Mouse (Mus musculus): ENCODE results near the gene Pdgfd. TPM values are rescaled to one million over a fixed set of nuclear protein-coding genes. Genes with fewer than 3 reads are reported as not detected.
A peak's percentile ranks its signal among the peaks of the same experiment; 100 is the strongest.
"Not testable (repeated sequence)": the region's sequence is repeated elsewhere in the genome, so short reads cannot be mapped to it uniquely, and the experiment has no call there.

The Pdgfd gene
- polyA plus RNA-seq, 1 experiment from 2014 or later, result 2.7 TPM

GRCm38 (mm10) chr9:6217505-6217904 lies 49.1 kb downstream of the Pdgfd start:
- H3K27me3 ChIP-seq (replicated peaks; ENCODE audit: control insufficient read depth, insufficient read depth, low read length), result no peaks in the 10 kb centered on the region
- H3K36me3 ChIP-seq (ENCODE audit: control insufficient read depth, insufficient read depth, low read length), result no peaks in the 10 kb centered on the region
- no peaks in the 10 kb centered on the region for H3K4me1 ChIP-seq (replicated peaks; ENCODE audit: control insufficient read depth, insufficient read depth, low read length)
- H3K4me3 ChIP-seq (ENCODE audit: low read depth, low read length), result no peak overlapping the region
- WGBS, result 62% methylated on average over 1 of the region's 1 CpGs
- no peak overlapping the region for H3K4me2 ChIP-seq
- no peak overlapping the region for H3K27ac ChIP-seq (ENCODE audit: low read depth, low read length)
- H3K9ac ChIP-seq (ENCODE audit: low read depth, low read length), result no peak overlapping the region
- DNase-seq (ENCODE audit: low spot score), result no peak
- no peak for ATAC-seq (replicated peaks; ENCODE audit: low FRiP score)
- H3K9me3 ChIP-seq (ENCODE audit: control insufficient read depth, low read length), result no peaks in the 10 kb centered on the region

GRCm38 (mm10) chr9:6235982-6236381 lies 67.6 kb downstream of the Pdgfd start:
- not testable (repeated sequence) for H3K4me1 ChIP-seq (replicated peaks; ENCODE audit: control insufficient read depth, insufficient read depth, low read length); H3K9ac ChIP-seq (ENCODE audit: low read depth, low read length); H3K4me2 ChIP-seq; DNase-seq (ENCODE audit: low spot score); H3K27ac ChIP-seq (ENCODE audit: low read depth, low read length); H3K36me3 ChIP-seq (ENCODE audit: control insufficient read depth, insufficient read depth, low read length); H3K9me3 ChIP-seq (ENCODE audit: control insufficient read depth, low read length); H3K4me3 ChIP-seq (ENCODE audit: low read depth, low read length); H3K27me3 ChIP-seq (replicated peaks; ENCODE audit: control insufficient read depth, insufficient read depth, low read length)
- 87% methylated on average over 1 of the region's 1 CpGs for WGBS
- ATAC-seq (replicated peaks; ENCODE audit: low FRiP score), result peak; percentile 66; the same call in 1 of the 2 replicates

- H3K9me3 ChIP-seq (ENCODE audit: control insufficient read depth, low read length), result no peaks in the 10 kb centered on the region
- H3K27me3 ChIP-seq (replicated peaks; ENCODE audit: control insufficient read depth, insufficient read depth, low read length), result no peaks in the 10 kb centered on the region
- H3K27ac ChIP-seq (ENCODE audit: low read depth, low read length), result no peak overlapping the region
- no peak for DNase-seq (ENCODE audit: low spot score)
- 58% methylated on average over 1 of the region's 1 CpGs for WGBS
- H3K4me2 ChIP-seq, result no peak overlapping the region
- no peak overlapping the region for H3K9ac ChIP-seq (ENCODE audit: low read depth, low read length)
- H3K36me3 ChIP-seq (ENCODE audit: control insufficient read depth, insufficient read depth, low read length), result no peaks in the 10 kb centered on the region
- H3K4me1 ChIP-seq (replicated peaks; ENCODE audit: control insufficient read depth, insufficient read depth, low read length), result no peaks in the 10 kb centered on the region
- ATAC-seq (replicated peaks; ENCODE audit: low FRiP score), result no peak
- H3K4me3 ChIP-seq (ENCODE audit: low read depth, low read length), result no peak overlapping the region
Observed at GRCm38 (mm10) chr9:6250320-6250719, 81.9 kb downstream of the Pdgfd start.

GRCm38 (mm10) chr9:6251990-6252389 lies 83.6 kb downstream of the Pdgfd start:
- Histone ChIP-seq H3K9ac (ENCODE audit: low read depth, low read length) (no peak overlapping the region), H3K9me3 (ENCODE audit: control insufficient read depth, low read length) (no peaks in the 10 kb centered on the region), H3K27me3 (replicated peaks; ENCODE audit: control insufficient read depth, insufficient read depth, low read length) (no peaks in the 10 kb centered on the region), H3K4me2 (no peak overlapping the region), H3K36me3 (ENCODE audit: control insufficient read depth, insufficient read depth, low read length) (no peaks in the 10 kb centered on the region), H3K4me3 (ENCODE audit: low read depth, low read length) (no peak overlapping the region), H3K27ac (ENCODE audit: low read depth, low read length) (no peak overlapping the region), H3K4me1 (replicated peaks; ENCODE audit: control insufficient read depth, insufficient read depth, low read length) (no peaks in the 10 kb centered on the region)
- 71% methylated on average over 2 of the region's 2 CpGs for WGBS
- no peak for DNase-seq (ENCODE audit: low spot score)
- ATAC-seq (replicated peaks; ENCODE audit: low FRiP score), result no peak

GRCm38 (mm10) chr9:6257072-6257471 lies 88.7 kb downstream of the Pdgfd start:
- DNase-seq (ENCODE audit: low spot score), result no peak
- Histone ChIP-seq H3K36me3 (ENCODE audit: control insufficient read depth, insufficient read depth, low read length) (no peaks in the 10 kb centered on the region), H3K4me1 (replicated peaks; ENCODE audit: control insufficient read depth, insufficient read depth, low read length) (no peaks in the 10 kb centered on the region), H3K4me3 (ENCODE audit: low read depth, low read length) (no peak overlapping the region), H3K4me2 (no peak overlapping the region), H3K9ac (ENCODE audit: low read depth, low read length) (no peak overlapping the region), H3K27ac (ENCODE audit: low read depth, low read length) (no peak overlapping the region), H3K9me3 (ENCODE audit: control insufficient read depth, low read length) (no peaks in the 10 kb centered on the region), H3K27me3 (replicated peaks; ENCODE audit: control insufficient read depth, insufficient read depth, low read length) (no peaks in the 10 kb centered on the region)
- no peak for ATAC-seq (replicated peaks; ENCODE audit: low FRiP score)

GRCm38 (mm10) chr9:6264820-6265219 lies 96.4 kb downstream of the Pdgfd start:
- no peaks in the 10 kb centered on the region for H3K4me1 ChIP-seq (replicated peaks; ENCODE audit: control insufficient read depth, insufficient read depth, low read length)
- ATAC-seq (replicated peaks; ENCODE audit: low FRiP score), result no peak
- no peak overlapping the region for H3K9ac ChIP-seq (ENCODE audit: low read depth, low read length)

GRCm38 (mm10) chr9:6269796-6270280 lies 101.5 kb downstream of the Pdgfd start, which contains the start of gene Ddi1:
Gene Ddi1, minus strand, starts transcription at chr9:6269846.
- Histone ChIP-seq H3K4me1 (replicated peaks; ENCODE audit: control insufficient read depth, insufficient read depth, low read length) (no peaks in the 10 kb centered on the region), H3K9me3 (ENCODE audit: control insufficient read depth, low read length) (no peaks in the 10 kb centered on the region), H3K9ac (ENCODE audit: low read depth, low read length) (no peak within 1 kb of the TSS), H3K4me2 (no peak within 1 kb of the TSS), H3K27me3 (replicated peaks; ENCODE audit: control insufficient read depth, insufficient read depth, low read length) (no peaks in the 10 kb centered on the region), H3K27ac (ENCODE audit: low read depth, low read length) (no peak within 1 kb of the TSS), H3K4me3 (ENCODE audit: low read depth, low read length) (no peak within 1 kb of the TSS), H3K36me3 (ENCODE audit: control insufficient read depth, insufficient read depth, low read length) (no peaks in the 10 kb centered on the region)
- WGBS, result 66% methylated on average over 1 of the region's 1 CpGs
- DNase-seq (ENCODE audit: low spot score) (no peak), ATAC-seq (replicated peaks; ENCODE audit: low FRiP score) (no peak)

More at GRCm38 (mm10) chr9:6264820-6265219, 96.4 kb downstream of the Pdgfd start:
- Histone ChIP-seq H3K36me3 (ENCODE audit: control insufficient read depth, insufficient read depth, low read length) (no peaks in the 10 kb centered on the region), H3K27me3 (replicated peaks; ENCODE audit: control insufficient read depth, insufficient read depth, low read length) (no peaks in the 10 kb centered on the region), H3K4me2 (no peak overlapping the region), H3K4me3 (ENCODE audit: low read depth, low read length) (no peak overlapping the region), H3K9me3 (ENCODE audit: control insufficient read depth, low read length) (no peaks in the 10 kb centered on the region), H3K27ac (ENCODE audit: low read depth, low read length) (no peak overlapping the region)
- 74% methylated on average over 2 of the region's 2 CpGs for WGBS
- DNase-seq (ENCODE audit: low spot score), result no peak

- H3K36me3 ChIP-seq (ENCODE audit: control insufficient read depth, insufficient read depth, low read length), result no peaks in the 10 kb centered on the region
- DNase-seq (ENCODE audit: low spot score), result no peak
- 89% methylated on average over 1 of the region's 1 CpGs for WGBS
- no peak overlapping the region for H3K9ac ChIP-seq (ENCODE audit: low read depth, low read length)
- no peaks in the 10 kb centered on the region for H3K27me3 ChIP-seq (replicated peaks; ENCODE audit: control insufficient read depth, insufficient read depth, low read length)
- H3K4me1 ChIP-seq (replicated peaks; ENCODE audit: control insufficient read depth, insufficient read depth, low read length), result no peaks in the 10 kb centered on the region
- no peak overlapping the region for H3K4me3 ChIP-seq (ENCODE audit: low read depth, low read length)
- no peak overlapping the region for H3K27ac ChIP-seq (ENCODE audit: low read depth, low read length)
- no peaks in the 10 kb centered on the region for H3K9me3 ChIP-seq (ENCODE audit: control insufficient read depth, low read length)
- no peak for ATAC-seq (replicated peaks; ENCODE audit: low FRiP score)
- H3K4me2 ChIP-seq, result no peak overlapping the region
Observed at GRCm38 (mm10) chr9:6276395-6276794, 108.0 kb downstream of the Pdgfd start.

- no peak for DNase-seq (ENCODE audit: low spot score)
- Histone ChIP-seq H3K9me3 (ENCODE audit: control insufficient read depth, low read length) (no peaks in the 10 kb centered on the region), H3K27ac (ENCODE audit: low read depth, low read length) (no peak overlapping the region), H3K4me2 (no peak overlapping the region), H3K4me1 (replicated peaks; ENCODE audit: control insufficient read depth, insufficient read depth, low read length) (no peaks in the 10 kb centered on the region), H3K4me3 (ENCODE audit: low read depth, low read length) (no peak overlapping the region), H3K36me3 (ENCODE audit: control insufficient read depth, insufficient read depth, low read length) (no peaks in the 10 kb centered on the region), H3K9ac (ENCODE audit: low read depth, low read length) (no peak overlapping the region), H3K27me3 (replicated peaks; ENCODE audit: control insufficient read depth, insufficient read depth, low read length) (no peaks in the 10 kb centered on the region)
- no peak for ATAC-seq (replicated peaks; ENCODE audit: low FRiP score)
Observed at GRCm38 (mm10) chr9:6277526-6277925, 109.1 kb downstream of the Pdgfd start.
